7 mouse cellular contexts compared by ENCODE assay signal in genomic region chr19:53312336-53312871, GRCm38 (mm10). TPM values are rescaled to one million over a fixed set of nuclear protein-coding genes. Genes with fewer than 3 reads are reported as not detected.
DNase-seq lines count a peak whose midpoint lies in the region; ATAC-seq lines count a peak whose summit lies in the region.

No protein-coding gene starts in this region.

- H3K9ac ChIP-seq in hindbrain, embryonic 15.5 days = peak overlapping the region; percentile 68

- peak overlapping the region; percentile 89 for H3K4me2 ChIP-seq in hindbrain, embryonic 15.5 days

- H3K27ac ChIP-seq in hindbrain, embryonic 15.5 days (replicated peaks) = peak overlapping the region; percentile 94
- H3K27ac ChIP-seq in macrophage = peak overlapping the region; percentile 70

- under 1% methylated on average over 26 of the region's 26 CpGs for WGBS in hindbrain, embryonic 15.5 days
- 1% methylated on average over 25 of the region's 26 CpGs for WGBS in macrophage (ENCODE audit: missing documents)

- H3K36me3 ChIP-seq in hindbrain, embryonic 15.5 days = no peaks in the 10 kb centered on the region
- no peaks in the 10 kb centered on the region for H3K36me3 ChIP-seq in macrophage (ENCODE audit: inconsistent target)

- no peak for ATAC-seq in hindbrain, embryonic 15.5 days (ENCODE audit: low FRiP score, low read depth)

- peak overlapping the region; percentile 73 for H3K4me3 ChIP-seq in hindbrain, embryonic 15.5 days
- peak overlapping the region; percentile 66 for H3K4me3 ChIP-seq in macrophage (ENCODE audit: inconsistent target)

- H3K9me3 ChIP-seq in hindbrain, embryonic 15.5 days = no peaks in the 10 kb centered on the region

- H3K4me1 ChIP-seq in hindbrain, embryonic 15.5 days (replicated peaks) = peaks cover 20% of the 10 kb centered on the region

- H3K27me3 ChIP-seq in hindbrain, embryonic 15.5 days = no peaks in the 10 kb centered on the region

- DNase-seq in R1 (ENCODE audit: low read depth, low spot score) = peak; percentile 46
- DNase-seq in cerebellum, adult 8-10 months = peak; percentile 61
- DNase-seq in frontal cortex, postnatal 14 days (ENCODE audit: low spot score in 2 of 2) = peak; percentile 51 to 55
- DNase-seq in left cerebral cortex, adult 8-10 months (ENCODE audit: low spot score in 2 of 2) = peak; percentile 48 to 62
- peak; percentile 57 for DNase-seq in right cerebral cortex, postnatal 25 days

- peaks cover 33% of the 10 kb centered on the region; the same call in 1 of the 2 replicates for H3K79me2 ChIP-seq in macrophage (ENCODE audit: inconsistent target)

RNA-seq across cellular contexts. Expression of gene Mxi1, which starts 2.1 kb away (rescaled TPM):
- 48.7 and 52.7 TPM in 2 replicates for polyA plus RNA-seq in hindbrain, embryonic 15.5 days (2015; fragmentation: Nextera tagmentation; extraction: Ambion mirVana)
- total RNA-seq in left cerebral cortex, adult 8-10 months (2022) = 10 to 100 TPM; 81.4 to 89.0 (median 87.7) TPM
- 10 to 100 TPM in 11 of 26 experiments, 1 to 10 TPM in 14, under 1 TPM in 1; 0.43 to 61.1 (median 7.0) TPM for total RNA-seq in macrophage (2018; cell fraction: chromatin; rRNA removed)
- total RNA-seq in macrophage (2018; cell fraction: cytosol; rRNA removed) = 10 to 100 TPM in 13 of 26 experiments, 1 to 10 TPM in 13; 3.5 to 24.3 (median 11.7) TPM
- total RNA-seq in macrophage (2018; cell fraction: nucleus; rRNA removed) = 10 to 100 TPM in 9 of 26 experiments, 1 to 10 TPM in 17; 1.1 to 20.5 (median 5.1) TPM
- polyA plus RNA-seq in macrophage (2018) = 16.2 to 18.7 TPM (median 18.3 TPM) in 3 replicates

RNA-seq across cellular contexts. Expression of gene Gm10197, which starts 59.2 kb away (rescaled TPM):
- not detected in 2 replicates for polyA plus RNA-seq in hindbrain, embryonic 15.5 days (2015; fragmentation: Nextera tagmentation; extraction: Ambion mirVana)
- total RNA-seq in left cerebral cortex, adult 8-10 months (2022) = not detected
- total RNA-seq in macrophage (2018; cell fraction: chromatin; rRNA removed) = not detected
- total RNA-seq in macrophage (2018; cell fraction: cytosol; rRNA removed) = not detected
- total RNA-seq in macrophage (2018; cell fraction: nucleus; rRNA removed) = not detected
- polyA plus RNA-seq in macrophage (2018) = not detected in 3 replicates
